Mouse (Mus musculus) ES-Bruce4 (cell line): ENCODE results near the gene Spef1.

Source experiments
- CTCF ChIP-seq: IDR thresholded peaks from one replicate; pipeline ENCODE4 v1.8.1; 2011; ENCODE audit warnings: low read depth, low read length
- EP300 ChIP-seq: IDR thresholded peaks from 2 replicates; pipeline ENCODE4 v1.6.1; 2011; ENCODE audit warnings: low read depth, low read length; ENCODE audit not compliant: insufficient read depth
- POLR2A ChIP-seq: IDR thresholded peaks from one replicate; pipeline ENCODE4 v1.8.1; 2011; ENCODE audit warnings: low read length; ENCODE audit not compliant: insufficient read depth

- TF ChIP-seq CTCF: no peak
- TF ChIP-seq EP300: no peak
- no peak for TF ChIP-seq POLR2A
These were observed 29.1 kb upstream of the Spef1 start for GRCm38 (mm10) chr2:131215941-131216858.
